Mouse (Mus musculus) lung, embryonic 14.5 days (tissue): ENCODE measurements at regions not wholly inside any gene's neighbourhood (a gene's known extent, or its start where the extent isn't known, plus 50 kb on each side); places are given as distances from the start of the nearest gene placed in this dataset.
"Not testable (repeated sequence)": the region's sequence is repeated elsewhere in the genome, so short reads cannot be mapped to it uniquely, and the experiment has no call there.

Source experiments
- ATAC-seq: fragments of 200-750 bp; cut with Nextera tagmentation; 2 replicates; pipeline ENCODE4 v1.8.0; 2017; ENCODE audit warnings: mild to moderate bottlenecking, moderate TSS enrichment, moderate library complexity; ENCODE audit not compliant: insufficient read depth
- DNase-seq: peaks from one replicate; pipeline ENCODE4 v3.0.0-alpha.2; 2015
- H3K27ac ChIP-seq: fragments of 300-500 bp; sonication (generic); 2 replicates; pipeline ENCODE4 v1.5.1; 2014; ENCODE audit warnings: low read depth, mild to moderate bottlenecking, moderate library complexity
- H3K27me3 ChIP-seq: fragments of 300-500 bp; sonication (generic); 2 replicates; pipeline ENCODE4 v1.6.1; 2014; ENCODE audit warnings: low read length, control low read depth; ENCODE audit not compliant: insufficient read depth
- H3K36me3 ChIP-seq: fragments of 300-500 bp; sonication (generic); 2 replicates; pipeline ENCODE4 v1.6.1; 2014; ENCODE audit warnings: control low read depth; ENCODE audit not compliant: insufficient read depth
- H3K4me1 ChIP-seq: fragments of 300-500 bp; sonication (generic); 2 replicates; pipeline ENCODE4 v1.6.1; 2014; ENCODE audit warnings: antibody characterized with exemption, control low read depth; ENCODE audit not compliant: insufficient read depth
- H3K4me2 ChIP-seq: fragments of 300-500 bp; sonication (generic); 2 replicates; pipeline ENCODE4 v1.6.1; 2014; ENCODE audit warnings: mild to moderate bottlenecking
- H3K4me3 ChIP-seq: fragments of 300-500 bp; sonication (generic); 2 replicates; pipeline ENCODE4 v1.5.1; 2014; ENCODE audit warnings: low read depth, low read length
- H3K9ac ChIP-seq: fragments of 300-500 bp; sonication (generic); 2 replicates; pipeline ENCODE4 v1.6.1; 2014
- H3K9me3 ChIP-seq: fragments of 300-500 bp; sonication (generic); 2 replicates; pipeline ENCODE4 v1.6.1; 2016; ENCODE audit warnings: low read depth, low read length, control low read depth
- CTCF ChIP-seq: IDR thresholded peaks from 2 replicates; pipeline ENCODE4 v1.5.1; 2016; ENCODE audit warnings: antibody characterized with exemption, low read depth
- WGBS: fragments of 180-500 bp; shearing (Covaris S2); extraction: QIAGEN DNeasy Blood & Tissue Kit; methylation state at CpG from one replicate; pipeline ENCODE4 v1.1.7; 2014; 5-methylcytosine and 5-hydroxymethylcytosine counted together

- Histone ChIP-seq H3K27me3 (no peaks in the 10 kb centered on the region), H3K36me3 (no peaks in the 10 kb centered on the region), H3K9me3 (no peaks in the 10 kb centered on the region), H3K27ac (no peak overlapping the region), H3K4me1 (no peaks in the 10 kb centered on the region), H3K4me2 (no peak overlapping the region), H3K4me3 (no peak overlapping the region), H3K9ac (no peak overlapping the region)
- no peak for TF ChIP-seq CTCF
- no peak for DNase-seq
- WGBS = 16% methylated on average over 1 of the region's 1 CpGs
- ATAC-seq = no peak
Observed at GRCm38 (mm10) chrX:95366995-95367394, 77.7 kb downstream of the Amer1 start.

- not testable (repeated sequence) for H3K4me1 ChIP-seq, H3K9ac ChIP-seq, H3K27me3 ChIP-seq, H3K4me2 ChIP-seq, ATAC-seq, H3K4me3 ChIP-seq, H3K27ac ChIP-seq, H3K36me3 ChIP-seq, H3K9me3 ChIP-seq, DNase-seq
- 43% methylated on average over 4 of the region's 4 CpGs for WGBS
Observed at GRCm38 (mm10) chrX:95365326-95365725, 79.3 kb downstream of the Amer1 start.

GRCm38 (mm10) chrX:95359053-95359452 lies 85.6 kb downstream of the Amer1 start:
- no peak overlapping the region for H3K9ac ChIP-seq
- H3K36me3 ChIP-seq = no peaks in the 10 kb centered on the region
- 22% methylated on average over 3 of the region's 3 CpGs for WGBS
- ATAC-seq (no peak), DNase-seq (peak; percentile 65)
- no peak overlapping the region for H3K27ac ChIP-seq
- no peaks in the 10 kb centered on the region for H3K9me3 ChIP-seq
- no peak overlapping the region for H3K4me3 ChIP-seq
- no peaks in the 10 kb centered on the region for H3K4me1 ChIP-seq
- no peaks in the 10 kb centered on the region for H3K27me3 ChIP-seq
- H3K4me2 ChIP-seq = no peak overlapping the region
- TF ChIP-seq CTCF = peak; percentile 59
